Mouse (Mus musculus): ENCODE results near the gene C530008M17Rik.

DNA sequence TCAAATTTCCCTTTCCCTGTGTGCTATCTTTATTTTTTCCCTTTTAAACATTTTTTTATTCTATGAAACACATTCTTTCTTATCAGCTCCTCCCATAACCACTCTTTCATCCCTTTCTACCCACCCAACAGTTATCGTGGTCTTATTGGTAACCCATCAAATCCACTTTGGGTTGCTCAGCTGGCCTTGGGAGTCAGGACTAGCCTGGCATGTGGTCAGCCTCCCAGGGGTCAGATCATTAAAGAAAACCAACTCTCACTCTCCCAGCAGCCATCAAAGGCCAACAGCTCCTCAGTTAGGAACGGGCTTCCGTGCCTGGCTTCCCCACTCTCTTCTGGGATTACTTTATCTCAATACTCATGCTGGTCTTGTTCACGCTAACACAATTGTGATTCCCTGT is 135.0 kb downstream of the C530008M17Rik start:
- TF ChIP-seq EP300 (IDR thresholded peaks at IDR 0.05; ENCODE audit: low read depth in 1 of 2, low read length in 2 of 2) (peak; percentile 20 to 48; a peak in 2 of 4 replicates), BHLHE40 (IDR thresholded peaks at IDR 0.05; ENCODE audit: borderline replicate concordance, low read depth, low read length) (no peak), CTCF (IDR thresholded peaks at IDR 0.05 in 2 of 3, conservative IDR thresholded peaks at IDR 0.05 in 1 of 3; ENCODE audit: control insufficient read depth in 1 of 3, insufficient read depth in 1 of 3, low read depth in 2 of 3, low read length in 3 of 3, poor library complexity in 1 of 3, severe bottlenecking in 1 of 3) (no peak), POLR2A (IDR thresholded peaks at IDR 0.05; ENCODE audit: control insufficient read depth in 1 of 2, insufficient read depth in 1 of 2, low read depth in 1 of 2, low read length in 2 of 2, poor library complexity in 1 of 2) (no peak), ELF1 (IDR thresholded peaks at IDR 0.05; ENCODE audit: low read depth, low read length) (no peak), ZKSCAN1 (IDR thresholded peaks at IDR 0.05; ENCODE audit: low read depth, low read length) (no peak), TBP (IDR thresholded peaks at IDR 0.05; ENCODE audit: low read depth, low read length) (no peak), SIN3A (IDR thresholded peaks at IDR 0.05; ENCODE audit: low read length) (no peak)
